Mouse (Mus musculus): ENCODE measurements at regions not wholly inside any gene's neighbourhood (a gene's known extent, or its start where the extent isn't known, plus 50 kb on each side); places are given as distances from the start of the nearest gene placed in this dataset.
A peak's percentile ranks its signal among the peaks of the same experiment; 100 is the strongest.

DNA sequence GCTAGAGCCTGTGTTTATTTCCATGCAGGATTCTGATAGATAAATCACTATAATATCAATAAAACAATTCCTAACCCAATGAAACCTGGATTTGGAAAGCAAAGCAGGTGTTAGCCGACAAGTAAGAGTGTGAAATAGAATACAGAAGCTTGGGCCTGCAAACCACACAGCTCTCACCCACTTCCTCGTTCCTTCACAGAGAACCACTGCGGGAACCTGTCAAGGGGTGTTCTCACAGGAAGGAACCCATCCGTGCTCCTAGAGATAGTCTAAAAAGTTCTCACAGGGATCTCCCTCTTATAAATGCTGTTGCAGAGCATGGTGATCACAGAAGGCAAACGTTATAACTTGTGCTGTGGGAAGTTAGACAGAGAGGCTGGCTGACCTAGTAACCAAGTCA is 291.7 kb upstream of the Spred2 start:
- H3K27me3 ChIP-seq (ENCODE audit: control insufficient read depth, insufficient read depth, low read length) = no peaks in the 10 kb centered on the region
- H3K79me2 ChIP-seq (replicated peaks; ENCODE audit: control insufficient read depth, insufficient read depth, low read length) = no peaks in the 10 kb centered on the region
- H3K36me3 ChIP-seq (ENCODE audit: control insufficient read depth, insufficient read depth, low read length) = no peaks in the 10 kb centered on the region
- WGBS = 54% methylated on average over 5 of the region's 5 CpGs
- H3K4me3 ChIP-seq = no peak overlapping the region
- H3K27ac ChIP-seq = no peak overlapping the region
- no peaks in the 10 kb centered on the region for H3K4me1 ChIP-seq (ENCODE audit: control insufficient read depth, insufficient read depth, low read length)
- no peak for DNase-seq
- intact Hi-C loops (cut with DNase I) = no loop called here
- TF ChIP-seq EP300 (IDR thresholded peaks at IDR 0.05; ENCODE audit: insufficient read depth, low read depth, low read length) (no peak), POLR2A (IDR thresholded peaks at IDR 0.05; ENCODE audit: insufficient read depth, low read depth, low read length) (no peak), CTCF (IDR thresholded peaks at IDR 0.05) (no peak)
- H3K9ac ChIP-seq (ENCODE audit: low read depth, low read length) = no peak overlapping the region

GRCm38 (mm10) chr11:19633621-19634020 is 290.6 kb upstream of the Spred2 start:
- H3K27me3 ChIP-seq (ENCODE audit: control insufficient read depth, insufficient read depth, low read length) = no peaks in the 10 kb centered on the region
- H3K9ac ChIP-seq (ENCODE audit: low read depth, low read length) = no peak overlapping the region
- no peaks in the 10 kb centered on the region for H3K36me3 ChIP-seq (ENCODE audit: control insufficient read depth, insufficient read depth, low read length)
- no peak for TF ChIP-seq EP300 (IDR thresholded peaks at IDR 0.05; ENCODE audit: insufficient read depth, low read depth, low read length)
- no peak for TF ChIP-seq CTCF (IDR thresholded peaks at IDR 0.05)
- no peak for TF ChIP-seq POLR2A (IDR thresholded peaks at IDR 0.05; ENCODE audit: insufficient read depth, low read depth, low read length)
- no peaks in the 10 kb centered on the region for H3K4me1 ChIP-seq (ENCODE audit: control insufficient read depth, insufficient read depth, low read length)
- DNase-seq = no peak
- H3K79me2 ChIP-seq (replicated peaks; ENCODE audit: control insufficient read depth, insufficient read depth, low read length) = no peaks in the 10 kb centered on the region
- WGBS = 72% methylated on average over 5 of the region's 5 CpGs
- no peak overlapping the region for H3K4me3 ChIP-seq
- H3K27ac ChIP-seq = no peak overlapping the region
- intact Hi-C loops (cut with DNase I) = no loop called here

DNA sequence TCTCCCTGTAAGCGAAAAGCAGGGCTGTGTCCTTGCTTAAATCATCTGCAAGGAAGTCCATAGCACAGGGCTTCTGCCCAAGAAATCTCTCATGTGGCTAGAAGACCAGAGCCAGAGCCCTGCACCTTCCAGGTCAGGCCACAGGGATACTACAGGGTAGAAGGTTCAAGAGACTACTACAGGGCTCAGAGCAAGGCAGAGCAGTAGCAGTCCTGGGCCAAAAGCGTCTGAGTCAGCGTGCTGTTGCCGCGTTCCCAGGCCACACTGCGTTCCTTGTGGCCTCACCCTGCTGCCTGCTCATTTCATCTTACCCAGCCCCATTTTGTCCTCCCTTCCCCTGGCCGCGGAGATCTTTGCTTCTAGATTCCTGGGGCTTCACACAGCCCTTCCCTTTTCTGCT is 283.0 kb upstream of the Spred2 start:
- Histone ChIP-seq H3K27ac (no peak overlapping the region), H3K9ac (ENCODE audit: low read depth, low read length) (no peak overlapping the region), H3K27me3 (ENCODE audit: control insufficient read depth, insufficient read depth, low read length) (no peaks in the 10 kb centered on the region), H3K4me3 (no peak overlapping the region), H3K79me2 (replicated peaks; ENCODE audit: control insufficient read depth, insufficient read depth, low read length) (no peaks in the 10 kb centered on the region), H3K4me1 (ENCODE audit: control insufficient read depth, insufficient read depth, low read length) (no peaks in the 10 kb centered on the region; the same call in 1 of the 2 replicates), H3K36me3 (ENCODE audit: control insufficient read depth, insufficient read depth, low read length) (no peaks in the 10 kb centered on the region)
- TF ChIP-seq POLR2A (IDR thresholded peaks at IDR 0.05; ENCODE audit: insufficient read depth, low read depth, low read length) = no peak
- TF ChIP-seq EP300 (IDR thresholded peaks at IDR 0.05; ENCODE audit: insufficient read depth, low read depth, low read length) = no peak
- TF ChIP-seq CTCF (IDR thresholded peaks at IDR 0.05) = no peak
- DNase-seq = peak; percentile 33 to 35
- 70% methylated on average over 8 of the region's 8 CpGs for WGBS
- intact Hi-C loops (cut with DNase I) = no loop called here

GRCm38 (mm10) chr11:19644116-19644795 is 279.9 kb upstream of the Spred2 start:
- no peak for TF ChIP-seq CTCF (IDR thresholded peaks at IDR 0.05)
- TF ChIP-seq EP300 (IDR thresholded peaks at IDR 0.05; ENCODE audit: insufficient read depth, low read depth, low read length) = no peak
- TF ChIP-seq POLR2A (IDR thresholded peaks at IDR 0.05; ENCODE audit: insufficient read depth, low read depth, low read length) = no peak
- intact Hi-C loops (cut with DNase I) = no loop called here
- H3K4me1 ChIP-seq (ENCODE audit: control insufficient read depth, insufficient read depth, low read length) = peaks cover 1% of the 10 kb centered on the region; the same call in 1 of the 2 replicates
- H3K27me3 ChIP-seq (ENCODE audit: control insufficient read depth, insufficient read depth, low read length) = no peaks in the 10 kb centered on the region
- no peak overlapping the region for H3K9ac ChIP-seq (ENCODE audit: low read depth, low read length)
- H3K36me3 ChIP-seq (ENCODE audit: control insufficient read depth, insufficient read depth, low read length) = no peaks in the 10 kb centered on the region
- H3K79me2 ChIP-seq (replicated peaks; ENCODE audit: control insufficient read depth, insufficient read depth, low read length) = no peaks in the 10 kb centered on the region
- no peak overlapping the region for H3K27ac ChIP-seq
- H3K4me3 ChIP-seq = no peak overlapping the region
- 52% methylated on average over 7 of the region's 7 CpGs for WGBS
- DNase-seq = no peak

DNA sequence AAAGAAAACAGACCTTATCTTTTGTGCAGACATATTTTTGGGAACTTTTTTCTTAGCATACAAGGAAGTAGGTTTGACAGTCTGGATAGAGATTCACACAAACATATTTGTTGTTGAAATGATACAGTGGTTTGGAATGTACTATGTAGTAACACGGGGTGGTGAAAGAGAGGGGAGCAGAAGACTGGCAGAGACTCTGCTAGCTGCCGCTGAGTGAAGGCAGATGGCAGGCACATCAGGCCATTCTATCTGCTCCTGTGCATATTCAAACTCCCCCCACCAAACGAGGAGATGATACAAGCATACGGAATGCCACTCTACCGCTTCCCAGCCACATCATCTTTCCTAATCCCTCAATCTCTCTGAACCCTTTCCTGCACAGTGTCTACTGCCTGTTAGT is 279.1 kb upstream of the Spred2 start:
- WGBS = 57% methylated on average over 5 of the region's 5 CpGs
- no peaks in the 10 kb centered on the region for H3K27me3 ChIP-seq (ENCODE audit: control insufficient read depth, insufficient read depth, low read length)
- H3K27ac ChIP-seq = no peak overlapping the region
- TF ChIP-seq CTCF (IDR thresholded peaks at IDR 0.05) (no peak), EP300 (IDR thresholded peaks at IDR 0.05; ENCODE audit: insufficient read depth, low read depth, low read length) (no peak), POLR2A (IDR thresholded peaks at IDR 0.05; ENCODE audit: insufficient read depth, low read depth, low read length) (no peak)
- no peak for DNase-seq
- no peaks in the 10 kb centered on the region for H3K36me3 ChIP-seq (ENCODE audit: control insufficient read depth, insufficient read depth, low read length)
- no peak overlapping the region for H3K4me3 ChIP-seq
- H3K4me1 ChIP-seq (ENCODE audit: control insufficient read depth, insufficient read depth, low read length) = peaks cover 1% of the 10 kb centered on the region; the same call in 1 of the 2 replicates
- intact Hi-C loops (cut with DNase I) = no loop called here
- no peak overlapping the region for H3K9ac ChIP-seq (ENCODE audit: low read depth, low read length)
- no peaks in the 10 kb centered on the region for H3K79me2 ChIP-seq (replicated peaks; ENCODE audit: control insufficient read depth, insufficient read depth, low read length)

- intact Hi-C loops (cut with DNase I) = no loop called here
- H3K9ac ChIP-seq (ENCODE audit: low read depth, low read length) = no peak overlapping the region
- whole genome bisulfite sequencing = 50% methylated on average over 6 of the region's 6 CpGs
- no peaks in the 10 kb centered on the region for H3K27me3 ChIP-seq (ENCODE audit: control insufficient read depth, insufficient read depth, low read length)
- H3K27ac ChIP-seq = no peak overlapping the region
- H3K79me2 ChIP-seq (replicated peaks; ENCODE audit: control insufficient read depth, insufficient read depth, low read length) = no peaks in the 10 kb centered on the region
- H3K36me3 ChIP-seq (ENCODE audit: control insufficient read depth, insufficient read depth, low read length) = no peaks in the 10 kb centered on the region
- TF ChIP-seq EP300 (IDR thresholded peaks at IDR 0.05; ENCODE audit: insufficient read depth, low read depth, low read length) (no peak), CTCF (IDR thresholded peaks at IDR 0.05) (no peak), POLR2A (IDR thresholded peaks at IDR 0.05; ENCODE audit: insufficient read depth, low read depth, low read length) (no peak)
- DNase-seq = no peak
- peaks cover 1% of the 10 kb centered on the region for H3K4me1 ChIP-seq (ENCODE audit: control insufficient read depth, insufficient read depth, low read length)
- no peak overlapping the region for H3K4me3 ChIP-seq
Measured at GRCm38 (mm10) chr11:19651522-19651921, 272.7 kb upstream of the Spred2 start.
